Mouse (Mus musculus) olfactory bulb, adult 2 months (tissue): ENCODE measurements around the gene Papolg. TPM values are rescaled to one million over a fixed set of nuclear protein-coding genes. Genes with fewer than 3 reads are reported as not detected.

ENCODE experiments used
- H3K27ac ChIP-seq: fragments of 200-500 bp; 2 replicates; pipeline ENCODE4 v1.5.1; 2012; ENCODE audit warnings: low read depth, low read length; ENCODE audit not compliant: insufficient read depth
- H3K4me1 ChIP-seq: fragments of 200-500 bp; 2 replicates; pipeline ENCODE4 v1.6.1; 2012; ENCODE audit warnings: low read length; ENCODE audit not compliant: control insufficient read depth, insufficient read depth
- H3K4me3 ChIP-seq: fragments of 200-500 bp; 2 replicates; pipeline ENCODE4 v1.5.1; 2012; ENCODE audit warnings: mild to moderate bottlenecking, low read depth, low read length, moderate library complexity; ENCODE audit not compliant: insufficient read depth
- CTCF ChIP-seq: fragments of 200-500 bp; IDR thresholded peaks from 2 replicates; pipeline ENCODE4 v1.5.1; 2012; ENCODE audit warnings: low read depth, mild to moderate bottlenecking, low read length, moderate library complexity; ENCODE audit not compliant: insufficient read depth
- POLR2A ChIP-seq: fragments of 200-500 bp; IDR thresholded peaks from 2 replicates; pipeline ENCODE4 v1.6.1; 2012; ENCODE audit warnings: mild to moderate bottlenecking, low read depth, low read length, moderate library complexity; ENCODE audit not compliant: insufficient read depth
- WGBS: fragments of 180-500 bp; shearing (Covaris S2); methylation state at CpG from one replicate; pipeline ENCODE4 v1.1.7; 2018; 5-methylcytosine and 5-hydroxymethylcytosine counted together
- polyA plus RNA-seq: library from polyadenylated mRNA; stranded (reverse); fragments of >200 nt; gene quantifications from 2 replicates; pipeline ENCODE4 v1.2.4, GENCODE M21; 2012; ENCODE audit warnings: low replicate concordance; ENCODE audit not compliant: missing spikeins, insufficient read depth, insufficient read length

The Papolg gene
- polyA plus RNA-seq, 1 experiment: not detected

GRCm38 (mm10) chr11:23856054-23856722 lies 38.9 kb downstream of the Papolg start:
- Histone ChIP-seq H3K27ac (no peak overlapping the region), H3K4me3 (no peak overlapping the region), H3K4me1 (no peaks in the 10 kb centered on the region)
- TF ChIP-seq CTCF (no peak), POLR2A (no peak)
- 87% methylated on average over 7 of the region's 7 CpGs for WGBS

DNA sequence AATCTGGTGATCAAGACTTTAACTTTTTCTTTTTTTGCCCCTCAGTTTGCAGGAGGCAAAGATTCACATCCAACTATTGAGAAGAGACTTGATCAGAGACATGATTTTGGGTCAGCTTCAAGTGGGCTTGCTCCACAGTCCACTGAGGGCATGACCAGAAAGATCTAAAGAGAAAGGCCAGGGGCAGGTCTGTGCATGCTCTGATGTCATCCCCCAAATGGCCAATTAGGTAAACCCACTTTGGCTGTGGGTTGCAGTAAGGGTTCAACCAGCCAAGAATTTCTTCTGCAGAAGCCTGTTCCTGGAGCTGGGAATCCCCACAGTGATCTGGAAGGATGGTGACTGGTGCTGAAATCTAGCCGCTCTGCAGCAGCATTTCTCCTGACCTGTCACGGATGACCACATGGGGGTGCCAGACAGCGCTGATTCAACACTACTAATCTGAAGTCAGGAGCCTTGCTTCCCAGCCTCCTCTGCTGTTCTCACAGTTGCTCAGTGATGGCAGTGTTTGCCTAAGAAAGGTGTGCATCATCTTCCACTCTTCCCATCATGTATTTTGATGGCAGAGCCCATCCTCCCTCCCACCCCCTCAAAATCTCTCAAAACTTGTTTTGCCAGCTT lies 39.8 kb downstream of the Papolg start:
- TF ChIP-seq CTCF (no peak), POLR2A (no peak)
- Histone ChIP-seq H3K4me1 (no peaks in the 10 kb centered on the region), H3K4me3 (no peak overlapping the region), H3K27ac (no peak overlapping the region)
- WGBS: 20% methylated on average over 3 of the region's 3 CpGs

GRCm38 (mm10) chr11:23853306-23853705 lies 41.7 kb downstream of the Papolg start:
- WGBS: 88% methylated on average over 5 of the region's 5 CpGs
- H3K4me3 ChIP-seq: no peak overlapping the region
- no peak overlapping the region for H3K27ac ChIP-seq
- no peak for TF ChIP-seq CTCF
- TF ChIP-seq POLR2A: no peak
- H3K4me1 ChIP-seq: no peaks in the 10 kb centered on the region

DNA sequence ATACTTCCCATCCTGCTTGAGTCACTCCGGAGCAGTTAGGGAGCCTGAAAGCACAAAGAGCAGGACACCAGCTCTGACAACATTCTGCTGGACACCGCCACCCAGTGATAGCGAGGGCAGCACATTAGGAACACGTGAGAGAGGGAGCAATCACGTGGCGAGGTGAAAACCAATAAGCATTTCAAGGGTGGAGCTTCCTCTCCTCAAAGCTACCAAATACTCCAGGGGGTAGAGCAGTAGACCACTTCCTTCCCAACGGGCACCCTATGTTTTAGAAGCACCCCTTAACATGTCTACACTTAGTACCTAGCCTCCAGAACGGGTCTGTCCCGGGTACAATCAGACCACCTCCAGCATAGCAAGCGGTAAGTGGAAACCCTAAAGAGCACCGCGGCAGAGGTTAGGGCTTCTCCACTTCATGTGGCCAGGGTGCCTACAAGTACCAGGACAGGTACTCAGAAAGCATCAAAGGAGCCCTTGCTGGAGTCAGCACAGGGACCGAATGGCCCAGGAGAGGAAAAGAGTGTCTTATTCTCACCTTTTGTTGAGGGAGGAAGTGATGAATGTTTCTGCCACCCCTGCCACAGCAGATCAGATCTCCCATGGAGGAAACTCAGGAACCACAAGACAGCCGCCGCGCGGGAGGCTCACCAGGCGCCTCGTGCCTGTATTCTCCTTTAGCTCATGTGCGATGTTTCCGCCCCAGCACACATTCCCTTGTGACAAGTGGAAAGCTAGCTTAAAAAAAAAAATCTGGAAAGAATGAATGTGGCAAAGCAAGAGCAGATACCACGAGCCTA lies 48.8 kb downstream of the Papolg start:
- Histone ChIP-seq H3K4me1 (peaks cover 7% of the 10 kb centered on the region), H3K4me3 (no peak overlapping the region), H3K27ac (no peak overlapping the region)
- 62% methylated on average over 22 of the region's 22 CpGs for WGBS
- no peak for TF ChIP-seq POLR2A

DNA sequence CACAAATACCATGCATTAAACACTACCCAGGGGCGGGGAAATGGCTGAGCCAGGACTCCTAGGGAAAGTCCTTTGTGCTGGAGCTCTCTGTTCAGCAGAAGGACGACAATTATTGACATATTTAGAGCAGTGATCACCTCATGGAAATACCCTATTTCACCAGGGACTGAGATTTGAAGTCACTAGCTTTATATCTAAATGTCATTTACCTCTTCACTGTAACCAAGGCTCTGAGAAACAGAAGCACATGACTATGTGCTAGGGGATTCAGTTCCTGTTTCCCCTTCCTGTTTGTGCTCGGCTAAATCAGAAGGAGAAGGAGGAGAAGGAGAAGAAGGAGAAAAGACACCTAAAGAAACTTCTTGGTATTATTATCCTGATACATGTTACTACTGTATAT lies 71.8 kb downstream of the Papolg start:
- WGBS: 66% methylated on average over 3 of the region's 3 CpGs
- no peaks in the 10 kb centered on the region for H3K4me1 ChIP-seq
- no peak for TF ChIP-seq CTCF
- no peak for TF ChIP-seq POLR2A

DNA sequence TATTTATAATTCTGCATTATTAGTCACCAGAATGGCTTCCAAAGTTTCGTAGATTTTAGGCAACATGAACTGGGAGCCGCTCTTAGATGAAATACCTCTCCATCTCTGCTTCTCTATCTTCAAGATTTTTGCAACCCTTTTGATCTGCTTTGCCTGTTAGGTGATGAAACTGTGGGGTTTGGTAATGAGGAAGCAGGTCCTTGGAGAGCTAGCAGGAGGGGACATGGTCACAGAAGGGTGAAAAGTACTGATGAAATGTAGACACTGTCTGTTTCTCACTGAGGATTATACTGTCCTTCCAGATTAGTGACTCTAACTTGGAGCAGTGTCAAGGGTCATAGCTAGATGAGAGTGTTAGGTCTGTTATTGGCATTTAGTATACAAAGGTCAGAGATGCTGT lies 73.4 kb downstream of the Papolg start:
- no peak overlapping the region for H3K27ac ChIP-seq
- 96% methylated on average over 2 of the region's 2 CpGs for WGBS
- H3K4me1 ChIP-seq: no peaks in the 10 kb centered on the region
- no peak overlapping the region for H3K4me3 ChIP-seq
- TF ChIP-seq POLR2A (no peak), CTCF (no peak)

More for the DNA sequence above, 71.8 kb downstream of the Papolg start:
- Histone ChIP-seq H3K27ac (no peak overlapping the region), H3K4me3 (no peak overlapping the region)

DNA sequence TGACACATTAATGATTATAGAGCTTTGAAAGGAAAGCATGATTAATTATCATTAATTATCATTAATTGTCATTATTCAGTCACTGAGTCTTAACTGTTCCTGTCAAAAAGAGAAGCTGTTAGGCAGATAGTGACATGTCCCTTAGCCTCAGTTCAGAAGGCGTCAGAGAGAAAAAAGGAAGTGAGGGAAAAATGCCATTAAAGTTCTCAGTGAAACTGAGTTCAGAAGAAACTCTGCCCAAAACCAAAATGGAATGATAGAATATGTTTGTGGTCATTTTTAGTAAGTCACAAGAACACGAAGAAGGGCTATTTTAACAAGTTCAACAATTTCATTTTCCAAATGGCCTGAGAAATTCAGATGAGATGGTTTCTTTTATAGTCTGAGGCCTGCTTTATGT lies 74.1 kb downstream of the Papolg start:
- 72% methylated on average over 2 of the region's 2 CpGs for WGBS
- Histone ChIP-seq H3K4me3 (no peak overlapping the region), H3K4me1 (no peaks in the 10 kb centered on the region), H3K27ac (no peak overlapping the region)
- TF ChIP-seq CTCF: no peak
- no peak for TF ChIP-seq POLR2A

DNA sequence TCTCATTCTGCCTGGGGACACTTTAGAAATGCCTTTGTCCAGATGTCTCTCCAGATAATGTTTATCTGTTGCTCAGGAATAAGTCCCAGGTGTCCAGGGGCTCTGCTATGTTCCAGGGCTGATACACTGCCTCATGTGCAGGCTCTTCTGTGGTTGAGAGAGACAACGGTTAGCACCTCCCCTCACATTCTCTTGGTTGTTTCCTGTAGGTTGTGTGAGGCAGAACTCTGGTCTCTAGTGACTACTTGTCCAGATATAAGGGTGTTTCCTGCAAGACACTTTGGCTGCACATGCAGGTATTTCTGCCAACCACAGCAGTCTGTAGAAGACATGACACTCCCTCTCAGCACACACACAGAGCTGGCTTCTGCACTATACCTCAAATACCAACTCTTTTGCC lies 76.3 kb downstream of the Papolg start:
- no peak overlapping the region for H3K27ac ChIP-seq
- H3K4me1 ChIP-seq: no peaks in the 10 kb centered on the region
- WGBS: 85% methylated on average over 1 of the region's 1 CpGs
- H3K4me3 ChIP-seq: no peak overlapping the region
- TF ChIP-seq POLR2A: no peak
- TF ChIP-seq CTCF: no peak

Other genes with a start within 250 kb of the Papolg start
- gene Pus10, start 229.6 kb downstream of the Papolg start, polyA plus RNA-seq: not detected in 2 replicates
- gene Pex13, start 229.3 kb downstream of the Papolg start, polyA plus RNA-seq: not detected in 2 replicates
- not detected in 2 replicates for gene Rel, start 124.3 kb downstream of the Papolg start, polyA plus RNA-seq
- not detected in 2 replicates for gene A830031A19Rik, start 179.8 kb upstream of the Papolg start, polyA plus RNA-seq
- gene Bcl11a, start 182.8 kb upstream of the Papolg start, polyA plus RNA-seq: 89.4 TPM in 1 of 2 replicates, not detected in the other